Mouse (Mus musculus) liver, adult 2 months (tissue): ENCODE measurements at regions not wholly inside any gene's neighbourhood (a gene's known extent, or its start where the extent isn't known, plus 50 kb on each side); places are given as distances from the start of the nearest gene placed in this dataset.

ENCODE experiments used
- DNase-seq: peaks from one replicate; pipeline ENCODE4 v3.0.0-alpha.2; 2011; ENCODE audit warnings: low read depth, low spot score; ENCODE audit errors: extremely low read depth
- H3K27ac ChIP-seq: fragments of 200-500 bp; replicated peaks from 2 replicates; pipeline ENCODE4 v1.5.1; 2012; ENCODE audit warnings: low read depth, mild to moderate bottlenecking, control low read depth, inconsistent platforms, low read length; ENCODE audit not compliant: insufficient read depth
- H3K27me3 ChIP-seq: fragments of 200-500 bp; 2 replicates; pipeline ENCODE4 v1.6.1; 2012; ENCODE audit warnings: mild to moderate bottlenecking, moderate library complexity, low read length, inconsistent platforms; ENCODE audit not compliant: control insufficient read depth, insufficient read depth
- H3K36me3 ChIP-seq: fragments of 200-500 bp; 2 replicates; pipeline ENCODE4 v1.6.1; 2012; ENCODE audit warnings: low read length, inconsistent platforms; ENCODE audit not compliant: control insufficient read depth, insufficient read depth
- H3K4me1 ChIP-seq: fragments of 200-500 bp; 2 replicates; pipeline ENCODE4 v1.6.1; 2011; ENCODE audit warnings: low read length; ENCODE audit not compliant: control insufficient read depth, insufficient read depth
- H3K4me3 ChIP-seq: fragments of 200-500 bp; 2 replicates; pipeline ENCODE4 v1.5.1; 2011; ENCODE audit warnings: low read depth, mild to moderate bottlenecking, control low read depth, low read length, moderate library complexity; ENCODE audit not compliant: insufficient read depth
- H3K79me2 ChIP-seq: fragments of 200-500 bp; 2 replicates; pipeline ENCODE4 v1.6.1; 2012; ENCODE audit warnings: inconsistent platforms, mild to moderate bottlenecking, low read length, moderate library complexity; ENCODE audit not compliant: control insufficient read depth, insufficient read depth
- H3K9ac ChIP-seq: fragments of 200-500 bp; 2 replicates; pipeline ENCODE4 v1.6.1; 2012; ENCODE audit warnings: low read depth, mild to moderate bottlenecking, control low read depth, inconsistent platforms, low read length
- CTCF ChIP-seq: fragments of 200-500 bp; IDR thresholded peaks from 2 replicates; pipeline ENCODE4 v1.5.1; 2011; ENCODE audit warnings: low read depth, low read length, control low read depth
- POLR2A ChIP-seq: fragments of 200-500 bp; IDR thresholded peaks from 2 replicates; pipeline ENCODE4 v1.6.1; 2011; ENCODE audit warnings: low read length, control low read depth; ENCODE audit not compliant: insufficient read depth; ENCODE audit errors: extremely low read depth
- whole genome bisulfite sequencing: fragments of 180-500 bp; shearing (Covaris S2); methylation state at CpG from one replicate; pipeline ENCODE4 v1.1.7; 2018; 5-methylcytosine and 5-hydroxymethylcytosine counted together

DNA sequence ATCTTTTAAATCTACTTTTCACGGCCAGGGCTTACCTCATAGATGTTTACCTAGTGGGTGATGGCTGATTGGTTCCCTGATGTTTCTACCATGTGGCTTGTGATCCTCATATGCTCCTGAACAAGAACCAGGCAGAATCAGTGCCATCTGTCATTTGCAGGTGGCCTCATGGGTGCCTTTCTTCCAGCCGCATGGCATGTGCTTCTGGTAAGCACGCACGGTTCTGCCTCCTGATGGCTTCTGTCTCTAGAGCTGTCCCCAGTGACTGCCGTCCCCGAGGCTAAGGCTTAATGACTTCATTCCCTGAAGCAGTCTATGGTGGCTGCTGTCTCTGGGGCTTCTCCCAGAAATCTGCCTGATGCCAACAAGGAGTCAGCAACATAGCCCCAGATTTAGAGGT is 117.3 kb upstream of the Kit start:
- Histone ChIP-seq H3K9ac (no peak overlapping the region), H3K4me1 (no peaks in the 10 kb centered on the region), H3K27me3 (no peaks in the 10 kb centered on the region), H3K4me3 (no peak overlapping the region), H3K36me3 (no peaks in the 10 kb centered on the region), H3K27ac (no peak overlapping the region), H3K79me2 (no peaks in the 10 kb centered on the region)
- WGBS, result 92% methylated on average over 6 of the region's 6 CpGs
- DNase-seq, result no peak
- no peak for TF ChIP-seq POLR2A
- TF ChIP-seq CTCF, result no peak

DNA sequence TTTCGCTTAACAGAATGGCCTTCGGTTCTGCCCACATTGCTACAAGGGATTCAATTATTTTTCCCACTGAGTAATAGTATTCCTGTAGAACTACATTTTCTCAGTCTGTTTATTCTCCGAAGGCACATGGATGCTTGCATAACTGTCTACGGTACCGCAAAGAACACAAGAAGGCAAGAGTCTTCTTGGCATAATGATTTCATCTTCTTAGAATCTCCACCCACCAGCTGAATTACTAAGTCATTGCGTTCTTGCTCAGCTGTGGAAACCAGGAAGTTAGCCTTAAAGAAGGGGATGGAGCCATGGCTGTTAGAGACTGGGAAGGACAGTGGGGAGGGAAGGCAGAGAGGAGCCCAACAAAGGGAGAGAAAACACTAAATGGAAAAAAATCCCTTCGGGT is 116.4 kb upstream of the Kit start:
- no peak for TF ChIP-seq CTCF
- Histone ChIP-seq H3K36me3 (no peaks in the 10 kb centered on the region), H3K4me3 (no peak overlapping the region), H3K27ac (no peak overlapping the region), H3K4me1 (no peaks in the 10 kb centered on the region), H3K27me3 (no peaks in the 10 kb centered on the region), H3K79me2 (no peaks in the 10 kb centered on the region), H3K9ac (no peak overlapping the region)
- no peak for DNase-seq
- WGBS, result 91% methylated on average over 7 of the region's 7 CpGs

DNA sequence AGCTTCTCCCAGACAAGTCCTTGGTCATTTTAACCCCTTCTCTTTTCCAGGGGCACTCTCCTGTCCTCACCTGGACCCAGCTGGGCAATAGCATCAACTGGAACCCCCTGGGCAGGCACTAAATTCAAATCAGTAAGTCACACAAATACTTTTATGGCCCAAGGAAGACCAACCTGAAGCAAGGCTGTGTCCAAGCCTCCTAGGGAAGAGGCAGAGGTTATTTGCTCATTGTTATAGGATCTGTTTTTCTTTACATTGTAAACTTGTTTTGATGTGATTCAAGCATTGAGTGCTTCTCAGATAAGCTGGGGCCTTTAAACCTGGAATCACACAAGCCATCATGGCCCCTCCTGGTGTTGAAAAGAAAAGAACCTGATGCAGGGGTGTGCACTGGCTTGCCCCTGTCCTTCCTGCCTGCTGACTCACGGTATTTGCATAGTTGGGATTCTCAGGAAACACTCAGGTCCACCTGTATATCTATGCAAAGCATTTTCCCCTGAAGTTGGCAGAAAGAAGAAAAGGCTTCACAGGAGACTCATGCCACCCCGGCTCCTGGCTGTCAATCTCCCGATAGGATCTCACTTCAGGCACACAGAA is 114.9 kb upstream of the Kit start:
- H3K79me2 ChIP-seq, result no peaks in the 10 kb centered on the region
- no peak overlapping the region for H3K4me3 ChIP-seq
- no peak overlapping the region for H3K27ac ChIP-seq
- no peak overlapping the region for H3K9ac ChIP-seq
- DNase-seq, result no peak
- TF ChIP-seq POLR2A (no peak), CTCF (no peak)
- 78% methylated on average over 3 of the region's 3 CpGs for WGBS
- H3K4me1 ChIP-seq, result no peaks in the 10 kb centered on the region
- H3K36me3 ChIP-seq, result no peaks in the 10 kb centered on the region
- no peaks in the 10 kb centered on the region for H3K27me3 ChIP-seq

DNA sequence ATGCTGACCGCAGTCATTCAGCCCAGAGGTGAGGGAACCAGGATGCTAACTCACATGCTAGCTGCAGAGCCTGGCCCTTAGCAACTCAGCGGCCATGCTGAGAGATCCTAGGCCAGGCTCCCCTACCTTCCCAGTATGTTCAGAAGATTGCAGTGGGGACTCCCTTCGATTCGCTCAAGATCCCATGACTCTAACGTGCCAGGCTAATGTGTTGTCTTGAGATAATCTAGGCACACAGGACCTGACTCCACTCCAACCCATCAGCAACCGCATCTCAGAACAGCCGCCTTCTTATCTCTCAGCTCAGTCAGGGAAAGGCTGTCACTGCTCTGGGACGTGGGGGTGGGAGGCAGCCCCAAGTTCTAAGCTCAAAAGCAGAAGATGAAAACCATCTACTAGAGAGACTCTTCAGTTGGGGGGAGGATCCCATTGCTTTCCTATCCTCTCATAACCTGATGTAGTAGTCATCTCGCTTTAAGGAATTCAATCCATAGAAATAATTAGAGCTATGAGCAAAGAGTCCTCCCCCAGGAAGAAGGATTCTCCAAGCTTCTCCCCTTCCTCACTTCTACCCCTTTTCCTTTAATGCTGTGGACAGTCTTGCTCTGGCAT is 114.2 kb upstream of the Kit start:
- Histone ChIP-seq H3K9ac (no peak overlapping the region), H3K4me1 (no peaks in the 10 kb centered on the region)
- TF ChIP-seq POLR2A (no peak), CTCF (no peak)

DNA sequence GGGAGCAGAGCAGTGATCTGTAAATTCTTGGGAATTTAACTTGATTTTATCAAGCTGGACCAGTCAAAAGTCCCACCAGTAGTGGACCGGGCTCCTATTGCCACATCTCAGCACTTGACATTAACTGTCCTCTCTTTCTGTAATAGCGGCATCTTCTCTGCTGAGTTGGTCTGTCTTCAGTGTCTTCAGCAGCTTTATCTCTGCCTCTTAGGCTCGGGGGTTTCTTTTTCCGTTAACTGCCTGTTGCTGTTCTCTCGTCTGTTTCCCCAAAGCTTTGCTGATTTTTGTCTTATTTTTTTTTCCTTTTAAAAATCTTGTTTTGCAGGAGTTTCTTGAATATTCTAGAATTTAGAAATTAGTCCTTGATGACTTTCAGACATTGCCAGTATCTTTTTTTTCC is 113.3 kb upstream of the Kit start:
- H3K27ac ChIP-seq, result no peak overlapping the region
- DNase-seq, result no peak
- no peak for TF ChIP-seq POLR2A
- TF ChIP-seq CTCF, result no peak
- no peak overlapping the region for H3K9ac ChIP-seq
- H3K4me3 ChIP-seq, result no peak overlapping the region
- no peaks in the 10 kb centered on the region for H3K36me3 ChIP-seq
- H3K27me3 ChIP-seq, result no peaks in the 10 kb centered on the region
- no peaks in the 10 kb centered on the region for H3K4me1 ChIP-seq
- H3K79me2 ChIP-seq, result no peaks in the 10 kb centered on the region
- WGBS, result 79% methylated on average over 5 of the region's 5 CpGs

More for the DNA sequence above, 114.2 kb upstream of the Kit start:
- Histone ChIP-seq H3K79me2 (no peaks in the 10 kb centered on the region), H3K4me3 (no peak overlapping the region), H3K27me3 (no peaks in the 10 kb centered on the region), H3K36me3 (no peaks in the 10 kb centered on the region), H3K27ac (no peak overlapping the region)
- DNase-seq, result no peak
- WGBS, result 82% methylated on average over 9 of the region's 9 CpGs

DNA sequence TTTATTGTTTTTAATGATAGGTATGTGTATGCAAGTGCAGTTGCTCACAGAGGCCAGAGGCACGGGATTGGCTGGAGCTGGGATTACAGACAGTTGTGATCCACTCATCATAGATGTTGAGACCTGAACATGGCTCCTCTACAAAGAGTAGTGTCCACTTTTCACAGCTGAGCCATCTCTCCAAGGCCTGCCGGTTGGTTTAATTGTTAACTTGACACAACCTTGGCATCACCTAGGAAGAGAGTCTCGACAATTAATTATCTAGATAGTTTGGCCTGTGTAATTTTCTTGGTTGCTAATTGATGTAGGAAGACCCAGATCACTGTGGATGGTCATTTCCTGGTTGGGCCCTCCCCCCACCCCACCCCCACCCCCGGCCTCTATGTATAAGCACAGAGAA is 111.1 kb upstream of the Kit start:
- 48% methylated on average over 4 of the region's 4 CpGs for WGBS
- Histone ChIP-seq H3K9ac (no peak overlapping the region), H3K36me3 (no peaks in the 10 kb centered on the region), H3K27ac (no peak overlapping the region), H3K27me3 (no peaks in the 10 kb centered on the region), H3K79me2 (no peaks in the 10 kb centered on the region), H3K4me1 (peaks cover 3% of the 10 kb centered on the region; the same call in 1 of the 2 replicates), H3K4me3 (no peak overlapping the region)
- TF ChIP-seq CTCF, result no peak
- no peak for TF ChIP-seq POLR2A
- DNase-seq, result no peak
